Mouse (Mus musculus) embryonic facial prominence, embryonic 10.5 days (tissue): ENCODE data around the gene Sh3pxd2a. TPM values are rescaled to one million over a fixed set of nuclear protein-coding genes. Genes with fewer than 3 reads are reported as not detected.

Source experiments
- DNase-seq: peaks from one replicate; pipeline ENCODE4 v3.0.0-alpha.2; 2017; ENCODE audit warnings: low spot score
- H3K27ac ChIP-seq: fragments of 300-500 bp; sonication (generic); replicated peaks from 2 replicates; pipeline ENCODE4 v1.5.1; 2016; ENCODE audit warnings: mild to moderate bottlenecking
- H3K27me3 ChIP-seq: fragments of 300-500 bp; sonication (generic); replicated peaks from 2 replicates; pipeline ENCODE4 v1.6.1; 2016; ENCODE audit warnings: low read depth, mild to moderate bottlenecking; ENCODE audit not compliant: poor library complexity, severe bottlenecking
- H3K36me3 ChIP-seq: fragments of 300-500 bp; sonication (generic); replicated peaks from 2 replicates; pipeline ENCODE4 v1.6.1; 2016; ENCODE audit warnings: mild to moderate bottlenecking, moderate library complexity
- H3K4me1 ChIP-seq: fragments of 300-500 bp; sonication (generic); 2 replicates; pipeline ENCODE4 v1.6.1; 2016
- H3K4me3 ChIP-seq: fragments of 300-500 bp; sonication (generic); 2 replicates; pipeline ENCODE4 v1.5.1; 2016; ENCODE audit warnings: mild to moderate bottlenecking, moderate library complexity
- H3K9me3 ChIP-seq: fragments of 300-500 bp; sonication (generic); 2 replicates; pipeline ENCODE4 v1.6.1; 2016; ENCODE audit warnings: mild to moderate bottlenecking
- WGBS: fragments of 180-500 bp; shearing (Covaris S2); methylation state at CpG from one replicate; pipeline ENCODE4 v1.1.7; 2016; 5-methylcytosine and 5-hydroxymethylcytosine counted together
- polyA plus RNA-seq: library from polyadenylated mRNA; unstranded; fragments of >200 nt; fragmentation: Nextera tagmentation; extraction: Ambion mirVana; gene quantifications from 2 replicates; pipeline ENCODE4 v1.2.1, GENCODE M21; 2016

The Sh3pxd2a gene
- polyA plus RNA-seq, 1 experiment from 2014 or later, result 2.9 TPM

GRCm38 (mm10) chr19:47369008-47369407, 95.2 kb downstream of the Sh3pxd2a start:
- 54% methylated on average over 3 of the region's 3 CpGs for WGBS
- peaks cover 49% of the 10 kb centered on the region for H3K4me1 ChIP-seq
- H3K9me3 ChIP-seq, result 0 out of 2 replicates have a peak, but pooled peaks cover 2% of the 10 kb centered on the region
- H3K4me3 ChIP-seq, result no peak overlapping the region
- peak overlapping the region; percentile 72 for H3K27ac ChIP-seq
- DNase-seq, result no peak
- 0 out of 2 replicates have a peak, but pooled peaks cover 2% of the 10 kb centered on the region for H3K36me3 ChIP-seq
- no peaks in the 10 kb centered on the region for H3K27me3 ChIP-seq

GRCm38 (mm10) chr19:47367271-47367879, 96.8 kb downstream of the Sh3pxd2a start:
- H3K27me3 ChIP-seq, result no peaks in the 10 kb centered on the region
- H3K9me3 ChIP-seq, result 0 out of 2 replicates have a peak, but pooled peaks cover 2% of the 10 kb centered on the region
- peaks cover 18% of the 10 kb centered on the region for H3K36me3 ChIP-seq
- H3K4me1 ChIP-seq, result peaks cover 57% of the 10 kb centered on the region
- no peak for DNase-seq
- peak overlapping the region; percentile 72; the same call in 1 of the 2 replicates for H3K27ac ChIP-seq
- WGBS, result 91% methylated on average over 12 of the region's 12 CpGs
- no peak overlapping the region for H3K4me3 ChIP-seq

- no peaks in the 10 kb centered on the region for H3K27me3 ChIP-seq
- peaks cover 25% of the 10 kb centered on the region for H3K36me3 ChIP-seq
- 0 out of 2 replicates have a peak, but pooled peaks cover 2% of the 10 kb centered on the region for H3K9me3 ChIP-seq
- no peak for DNase-seq
- WGBS, result 79% methylated on average over 8 of the region's 8 CpGs
- H3K27ac ChIP-seq, result 0 out of 2 replicates have a peak overlapping the region, but pooled peaks have one; percentile 19
- no peak overlapping the region for H3K4me3 ChIP-seq
- H3K4me1 ChIP-seq, result peaks cover 59% of the 10 kb centered on the region
Observed at GRCm38 (mm10) chr19:47366576-47366975, 97.6 kb downstream of the Sh3pxd2a start.

GRCm38 (mm10) chr19:47363086-47363668, 101.0 kb downstream of the Sh3pxd2a start:
- peaks cover 60% of the 10 kb centered on the region for H3K4me1 ChIP-seq

GRCm38 (mm10) chr19:47360921-47361320, 103.3 kb downstream of the Sh3pxd2a start:
- Histone ChIP-seq H3K4me1 (peaks cover 51% of the 10 kb centered on the region), H3K36me3 (peaks cover 24% of the 10 kb centered on the region), H3K9me3 (no peaks in the 10 kb centered on the region), H3K4me3 (no peak overlapping the region), H3K27me3 (no peaks in the 10 kb centered on the region), H3K27ac (no peak overlapping the region)
- DNase-seq, result no peak
- WGBS, result 80% methylated on average over 3 of the region's 3 CpGs

More at GRCm38 (mm10) chr19:47363086-47363668, 101.0 kb downstream of the Sh3pxd2a start:
- peaks cover 24% of the 10 kb centered on the region for H3K36me3 ChIP-seq
- no peaks in the 10 kb centered on the region for H3K27me3 ChIP-seq
- WGBS, result 65% methylated on average over 9 of the region's 9 CpGs
- 0 out of 2 replicates have a peak overlapping the region, but pooled peaks have one; percentile 8 for H3K27ac ChIP-seq
- no peaks in the 10 kb centered on the region for H3K9me3 ChIP-seq
- H3K4me3 ChIP-seq, result no peak overlapping the region
- DNase-seq, result no peak

GRCm38 (mm10) chr19:47360017-47360416, 104.2 kb downstream of the Sh3pxd2a start:
- WGBS, result 89% methylated on average over 16 of the region's 16 CpGs
- H3K27ac ChIP-seq, result peak overlapping the region; percentile 86
- no peak for DNase-seq
- H3K36me3 ChIP-seq, result peaks cover 24% of the 10 kb centered on the region
- H3K4me1 ChIP-seq, result peaks cover 52% of the 10 kb centered on the region
- H3K27me3 ChIP-seq, result no peaks in the 10 kb centered on the region
- H3K9me3 ChIP-seq, result no peaks in the 10 kb centered on the region
- peak overlapping the region; percentile 53 for H3K4me3 ChIP-seq

GRCm38 (mm10) chr19:47359166-47359931, 104.9 kb downstream of the Sh3pxd2a start:
- peak; percentile 81 for DNase-seq
- H3K27ac ChIP-seq, result peak overlapping the region; percentile 86
- 28% methylated on average over 15 of the region's 15 CpGs for WGBS

GRCm38 (mm10) chr19:47357297-47357696, 106.9 kb downstream of the Sh3pxd2a start:
- Histone ChIP-seq H3K36me3 (peaks cover 17% of the 10 kb centered on the region), H3K9me3 (0 out of 2 replicates have a peak, but pooled peaks cover 4% of the 10 kb centered on the region), H3K27me3 (no peaks in the 10 kb centered on the region), H3K4me1 (peaks cover 46% of the 10 kb centered on the region), H3K27ac (no peak overlapping the region; the same call in 1 of the 2 replicates), H3K4me3 (no peak overlapping the region)
- 70% methylated on average over 3 of the region's 3 CpGs for WGBS
- DNase-seq, result no peak

More at GRCm38 (mm10) chr19:47359166-47359931, 104.9 kb downstream of the Sh3pxd2a start:
- H3K36me3 ChIP-seq, result peaks cover 26% of the 10 kb centered on the region
- no peaks in the 10 kb centered on the region for H3K27me3 ChIP-seq
- peak overlapping the region; percentile 53 for H3K4me3 ChIP-seq
- H3K4me1 ChIP-seq, result peaks cover 58% of the 10 kb centered on the region
- no peaks in the 10 kb centered on the region for H3K9me3 ChIP-seq

GRCm38 (mm10) chr19:47356188-47356857, 107.9 kb downstream of the Sh3pxd2a start:
- H3K4me3 ChIP-seq, result no peak overlapping the region
- no peaks in the 10 kb centered on the region for H3K27me3 ChIP-seq
- peak; percentile 81 for DNase-seq
- peaks cover 44% of the 10 kb centered on the region for H3K4me1 ChIP-seq
- 0 out of 2 replicates have a peak, but pooled peaks cover 4% of the 10 kb centered on the region for H3K9me3 ChIP-seq
- 24% methylated on average over 6 of the region's 6 CpGs for WGBS
- peaks cover 9% of the 10 kb centered on the region for H3K36me3 ChIP-seq
- H3K27ac ChIP-seq, result no peak overlapping the region; the same call in 1 of the 2 replicates

GRCm38 (mm10) chr19:47354456-47354855, 109.7 kb downstream of the Sh3pxd2a start:
- DNase-seq, result no peak
- peaks cover 31% of the 10 kb centered on the region for H3K4me1 ChIP-seq
- no peak overlapping the region for H3K4me3 ChIP-seq
- H3K27ac ChIP-seq, result 0 out of 2 replicates have a peak overlapping the region, but pooled peaks have one; percentile 3
- H3K36me3 ChIP-seq, result peaks cover 9% of the 10 kb centered on the region
- H3K9me3 ChIP-seq, result 0 out of 2 replicates have a peak, but pooled peaks cover 4% of the 10 kb centered on the region
- 68% methylated on average over 8 of the region's 8 CpGs for WGBS
- no peaks in the 10 kb centered on the region for H3K27me3 ChIP-seq

GRCm38 (mm10) chr19:47349043-47349442, 115.2 kb downstream of the Sh3pxd2a start:
- peaks cover 5% of the 10 kb centered on the region for H3K36me3 ChIP-seq
- no peak overlapping the region for H3K27ac ChIP-seq
- peaks cover 31% of the 10 kb centered on the region for H3K27me3 ChIP-seq
- DNase-seq, result no peak
- H3K4me3 ChIP-seq, result no peak overlapping the region
- 0 out of 2 replicates have a peak, but pooled peaks cover 4% of the 10 kb centered on the region for H3K9me3 ChIP-seq
- peaks cover 29% of the 10 kb centered on the region for H3K4me1 ChIP-seq
- WGBS, result 76% methylated on average over 8 of the region's 8 CpGs
